Mouse (Mus musculus): ENCODE results near the gene Jdp2. TPM values are rescaled to one million over a fixed set of nuclear protein-coding genes. Genes with fewer than 3 reads are reported as not detected.

Gene Jdp2
- polyA plus RNA-seq, 1 experiment from 2014 or later, result 1.4 TPM

DNA sequence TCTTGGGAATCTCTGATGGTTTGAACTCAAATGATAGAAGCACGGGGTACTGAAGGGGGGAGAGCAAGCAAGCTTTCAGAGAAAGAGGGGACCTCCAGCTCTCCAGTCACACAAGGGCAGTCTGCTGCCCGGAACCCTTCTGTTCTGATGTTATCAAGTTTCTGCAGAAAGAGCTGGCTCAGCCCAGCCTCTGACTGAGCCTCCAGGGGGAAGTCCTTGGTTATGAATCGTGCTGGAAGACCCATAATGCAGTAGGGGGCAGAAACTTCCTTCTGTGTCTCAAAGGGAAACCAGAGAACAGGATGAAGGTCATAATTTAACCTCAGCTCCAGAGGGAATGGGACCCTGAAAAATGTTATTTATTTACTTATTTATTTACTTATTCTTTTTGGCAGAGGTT, 71.3 kb downstream of the Jdp2 start:
- Histone ChIP-seq H3K9me3 (ENCODE audit: control insufficient read depth, low read depth, low read length) (no peaks in the 10 kb centered on the region), H3K9ac (replicated peaks; ENCODE audit: low read depth, low read length) (no peak overlapping the region), H3K4me3 (ENCODE audit: low read depth, low read length) (no peak overlapping the region), H3K4me2 (replicated peaks; ENCODE audit: low read depth, low read length) (no peak overlapping the region), H3K27ac (ENCODE audit: low read length) (no peak overlapping the region), H3K27me3 (ENCODE audit: control insufficient read depth, insufficient read depth, low read length) (no peaks in the 10 kb centered on the region), H3K36me3 (ENCODE audit: control insufficient read depth, insufficient read depth, low read length) (no peaks in the 10 kb centered on the region), H3K4me1 (ENCODE audit: control insufficient read depth, insufficient read depth, low read length) (peaks cover 9% of the 10 kb centered on the region)
- WGBS, result 73% methylated on average over 3 of the region's 3 CpGs
- no peak for ATAC-seq (ENCODE audit: insufficient number of reproducible peaks, insufficient read depth, low FRiP score, low read depth)

GRCm38 (mm10) chr12:85673914-85674313, 75.1 kb downstream of the Jdp2 start:
- ATAC-seq (ENCODE audit: insufficient number of reproducible peaks, insufficient read depth, low FRiP score, low read depth), result no peak
- no peak overlapping the region for H3K27ac ChIP-seq (ENCODE audit: low read length)
- H3K4me3 ChIP-seq (ENCODE audit: low read depth, low read length), result no peak overlapping the region
- no peaks in the 10 kb centered on the region for H3K36me3 ChIP-seq (ENCODE audit: control insufficient read depth, insufficient read depth, low read length)
- no peak overlapping the region for H3K9ac ChIP-seq (replicated peaks; ENCODE audit: low read depth, low read length)
- H3K4me1 ChIP-seq (ENCODE audit: control insufficient read depth, insufficient read depth, low read length), result peaks cover 4% of the 10 kb centered on the region
- H3K27me3 ChIP-seq (ENCODE audit: control insufficient read depth, insufficient read depth, low read length), result no peaks in the 10 kb centered on the region
- H3K9me3 ChIP-seq (ENCODE audit: control insufficient read depth, low read depth, low read length), result no peaks in the 10 kb centered on the region
- WGBS, result 88% methylated on average over 8 of the region's 8 CpGs
- no peak overlapping the region for H3K4me2 ChIP-seq (replicated peaks; ENCODE audit: low read depth, low read length)

- WGBS, result 76% methylated on average over 5 of the region's 5 CpGs
- Histone ChIP-seq H3K9me3 (ENCODE audit: control insufficient read depth, low read depth, low read length) (no peaks in the 10 kb centered on the region), H3K9ac (replicated peaks; ENCODE audit: low read depth, low read length) (no peak overlapping the region), H3K4me1 (ENCODE audit: control insufficient read depth, insufficient read depth, low read length) (no peaks in the 10 kb centered on the region), H3K27ac (ENCODE audit: low read length) (no peak overlapping the region), H3K27me3 (ENCODE audit: control insufficient read depth, insufficient read depth, low read length) (no peaks in the 10 kb centered on the region), H3K36me3 (ENCODE audit: control insufficient read depth, insufficient read depth, low read length) (no peaks in the 10 kb centered on the region), H3K4me2 (replicated peaks; ENCODE audit: low read depth, low read length) (no peak overlapping the region), H3K4me3 (ENCODE audit: low read depth, low read length) (no peak overlapping the region)
- no peak for ATAC-seq (ENCODE audit: insufficient number of reproducible peaks, insufficient read depth, low FRiP score, low read depth)
These were observed 80.3 kb downstream of the Jdp2 start for GRCm38 (mm10) chr12:85679117-85679516.

- Histone ChIP-seq H3K9ac (replicated peaks; ENCODE audit: low read depth, low read length) (no peak overlapping the region), H3K4me2 (replicated peaks; ENCODE audit: low read depth, low read length) (no peak overlapping the region), H3K27me3 (ENCODE audit: control insufficient read depth, insufficient read depth, low read length) (no peaks in the 10 kb centered on the region), H3K4me3 (ENCODE audit: low read depth, low read length) (no peak overlapping the region), H3K27ac (ENCODE audit: low read length) (no peak overlapping the region), H3K4me1 (ENCODE audit: control insufficient read depth, insufficient read depth, low read length) (no peaks in the 10 kb centered on the region), H3K9me3 (ENCODE audit: control insufficient read depth, low read depth, low read length) (no peaks in the 10 kb centered on the region), H3K36me3 (ENCODE audit: control insufficient read depth, insufficient read depth, low read length) (no peaks in the 10 kb centered on the region)
- no peak for ATAC-seq (ENCODE audit: insufficient number of reproducible peaks, insufficient read depth, low FRiP score, low read depth)
- WGBS, result 68% methylated on average over 2 of the region's 2 CpGs
These were observed 81.0 kb downstream of the Jdp2 start for GRCm38 (mm10) chr12:85679808-85680207.

DNA sequence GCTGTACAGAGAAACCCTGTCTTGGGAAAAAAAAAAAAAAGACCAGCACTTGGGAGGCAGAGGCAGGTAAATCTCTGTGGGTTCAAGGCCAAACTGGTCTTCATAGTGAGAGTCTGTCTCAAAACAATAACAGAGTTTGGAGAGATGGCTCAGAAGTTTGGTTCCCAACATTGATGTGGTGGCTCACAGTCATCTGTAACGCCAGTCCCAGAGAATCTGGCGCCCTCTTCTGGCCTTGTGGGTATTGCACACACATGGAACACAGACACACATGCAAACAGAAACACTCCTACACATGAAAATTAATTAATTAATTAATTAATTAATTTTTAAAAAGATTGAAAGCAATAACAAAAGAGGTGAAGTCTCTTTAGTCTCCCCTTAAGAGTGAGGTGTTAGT, 83.5 kb downstream of the Jdp2 start:
- H3K4me1 ChIP-seq (ENCODE audit: control insufficient read depth, insufficient read depth, low read length), result no peaks in the 10 kb centered on the region
- H3K4me3 ChIP-seq (ENCODE audit: low read depth, low read length), result no peak overlapping the region
- H3K27ac ChIP-seq (ENCODE audit: low read length), result no peak overlapping the region
- no peak overlapping the region for H3K9ac ChIP-seq (replicated peaks; ENCODE audit: low read depth, low read length)
- no peaks in the 10 kb centered on the region for H3K27me3 ChIP-seq (ENCODE audit: control insufficient read depth, insufficient read depth, low read length)
- no peak overlapping the region for H3K4me2 ChIP-seq (replicated peaks; ENCODE audit: low read depth, low read length)
- H3K9me3 ChIP-seq (ENCODE audit: control insufficient read depth, low read depth, low read length), result no peaks in the 10 kb centered on the region
- no peak for ATAC-seq (ENCODE audit: insufficient number of reproducible peaks, insufficient read depth, low FRiP score, low read depth)
- 25% methylated on average over 2 of the region's 2 CpGs for WGBS
- H3K36me3 ChIP-seq (ENCODE audit: control insufficient read depth, insufficient read depth, low read length), result no peaks in the 10 kb centered on the region

DNA sequence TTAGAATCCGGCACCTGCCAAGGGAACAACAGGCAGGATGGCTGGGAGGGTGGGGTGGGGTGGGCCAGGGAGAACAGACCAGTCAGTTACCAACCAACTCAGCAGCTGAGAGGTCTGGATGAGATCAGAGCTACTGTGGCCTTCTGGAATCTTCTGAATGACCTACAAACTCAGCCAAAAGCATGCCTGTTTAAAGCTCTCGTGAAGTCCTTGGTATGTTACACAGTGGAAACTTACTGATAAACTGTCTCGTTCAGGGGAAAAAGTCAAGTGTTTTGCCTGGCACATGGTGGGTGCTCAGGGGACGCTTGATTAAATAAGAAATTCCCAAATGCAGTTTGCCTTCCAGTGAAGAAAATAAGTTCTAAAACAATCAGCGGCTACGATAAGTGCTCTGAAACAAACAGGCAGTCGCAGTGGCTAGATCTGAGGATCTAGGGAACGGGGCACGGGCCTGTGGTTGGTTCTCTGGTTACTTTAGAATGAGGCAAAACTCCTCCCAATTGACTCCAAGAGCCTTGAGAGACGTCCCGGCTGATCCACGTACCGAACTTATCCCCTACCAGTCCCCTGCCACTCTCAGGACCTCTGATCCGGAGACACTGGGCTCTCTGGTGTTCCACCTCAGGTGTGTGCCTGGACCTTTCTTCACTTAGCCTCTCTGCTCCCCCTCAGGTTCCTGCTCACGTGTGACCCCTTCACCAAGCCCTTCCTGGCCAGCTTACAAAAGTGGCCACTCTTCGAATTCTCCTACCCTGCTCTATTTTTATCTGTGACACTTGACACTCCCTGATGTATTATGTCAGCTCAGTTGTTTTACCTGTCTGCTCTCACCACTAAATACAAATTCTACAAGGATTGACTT, 85.8 kb downstream of the Jdp2 start:
- Histone ChIP-seq H3K27ac (ENCODE audit: low read length) (no peak overlapping the region), H3K27me3 (ENCODE audit: control insufficient read depth, insufficient read depth, low read length) (no peaks in the 10 kb centered on the region), H3K9me3 (ENCODE audit: control insufficient read depth, low read depth, low read length) (no peaks in the 10 kb centered on the region), H3K36me3 (ENCODE audit: control insufficient read depth, insufficient read depth, low read length) (no peaks in the 10 kb centered on the region), H3K4me3 (ENCODE audit: low read depth, low read length) (no peak overlapping the region), H3K4me2 (replicated peaks; ENCODE audit: low read depth, low read length) (no peak overlapping the region), H3K9ac (replicated peaks; ENCODE audit: low read depth, low read length) (no peak overlapping the region), H3K4me1 (ENCODE audit: control insufficient read depth, insufficient read depth, low read length) (no peaks in the 10 kb centered on the region)
- 77% methylated on average over 16 of the region's 16 CpGs for WGBS
- ATAC-seq (ENCODE audit: insufficient number of reproducible peaks, insufficient read depth, low FRiP score, low read depth), result no peak

DNA sequence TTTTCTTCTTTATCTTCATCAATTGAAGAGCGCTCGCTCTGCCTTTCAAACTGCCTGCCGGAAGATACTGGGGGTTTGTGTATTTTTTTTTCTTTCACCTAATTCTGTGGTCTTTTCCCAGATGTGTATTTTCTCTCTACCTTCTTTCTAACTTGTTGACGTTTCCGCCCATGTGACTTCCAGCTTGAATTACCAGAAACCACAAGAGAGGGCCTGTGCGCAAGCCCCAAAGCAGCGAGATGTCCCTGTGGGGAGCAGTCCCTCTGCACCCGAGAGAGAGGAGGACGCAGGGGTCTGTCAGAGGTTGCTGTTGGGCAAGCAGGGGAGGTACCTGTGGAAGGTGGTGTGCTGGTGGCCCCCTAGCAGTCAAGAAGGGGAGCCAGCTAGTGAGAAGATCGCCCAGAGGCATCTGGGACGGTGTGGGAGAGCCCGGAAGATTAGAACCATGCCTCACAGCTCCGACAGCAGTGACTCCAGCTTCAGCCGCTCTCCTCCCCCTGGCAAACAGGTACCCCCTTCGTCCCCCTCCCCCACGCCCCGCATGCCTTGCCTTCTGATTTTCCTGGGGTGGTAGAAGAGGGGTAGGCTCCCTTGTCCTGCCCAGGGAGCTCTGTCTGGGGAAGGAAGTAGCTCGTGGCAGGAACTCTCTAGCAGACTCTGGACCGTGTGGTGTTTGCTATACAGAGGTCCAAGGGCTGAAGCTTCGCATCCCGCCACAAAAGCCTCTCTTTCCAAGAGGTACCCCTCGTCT, 87.8 kb downstream of the Jdp2 start, which contains the start of gene Batf:
Batf (plus strand) TSS at position 204 of the 751 bp plus-strand sequence.
- Histone ChIP-seq H3K4me3 (ENCODE audit: low read depth, low read length) (peak within 1 kb of the TSS; percentile 13; the same call in 1 of the 2 replicates), H3K4me1 (ENCODE audit: control insufficient read depth, insufficient read depth, low read length) (no peaks in the 10 kb centered on the region), H3K27me3 (ENCODE audit: control insufficient read depth, insufficient read depth, low read length) (no peaks in the 10 kb centered on the region), H3K27ac (ENCODE audit: low read length) (no peak within 1 kb of the TSS), H3K4me2 (replicated peaks; ENCODE audit: low read depth, low read length) (peak within 1 kb of the TSS; percentile 33), H3K9me3 (ENCODE audit: control insufficient read depth, low read depth, low read length) (no peaks in the 10 kb centered on the region), H3K36me3 (ENCODE audit: control insufficient read depth, insufficient read depth, low read length) (no peaks in the 10 kb centered on the region), H3K9ac (replicated peaks; ENCODE audit: low read depth, low read length) (no peak within 1 kb of the TSS)
- no peak for ATAC-seq (ENCODE audit: insufficient number of reproducible peaks, insufficient read depth, low FRiP score, low read depth)
- 31% methylated on average over 22 of the region's 22 CpGs for WGBS

- Histone ChIP-seq H3K27ac (ENCODE audit: low read length) (no peak overlapping the region), H3K4me2 (replicated peaks; ENCODE audit: low read depth, low read length) (peak overlapping the region; percentile 33; the same call in 1 of the 2 replicates), H3K36me3 (ENCODE audit: control insufficient read depth, insufficient read depth, low read length) (no peaks in the 10 kb centered on the region), H3K4me3 (ENCODE audit: low read depth, low read length) (peak overlapping the region; percentile 13; the same call in 1 of the 2 replicates), H3K9ac (replicated peaks; ENCODE audit: low read depth, low read length) (no peak overlapping the region), H3K4me1 (ENCODE audit: control insufficient read depth, insufficient read depth, low read length) (no peaks in the 10 kb centered on the region), H3K9me3 (ENCODE audit: control insufficient read depth, low read depth, low read length) (no peaks in the 10 kb centered on the region), H3K27me3 (ENCODE audit: control insufficient read depth, insufficient read depth, low read length) (no peaks in the 10 kb centered on the region)
- 68% methylated on average over 7 of the region's 7 CpGs for WGBS
- no peak for ATAC-seq (ENCODE audit: insufficient number of reproducible peaks, insufficient read depth, low FRiP score, low read depth)
These were observed 88.3 kb downstream of the Jdp2 start for GRCm38 (mm10) chr12:85687217-85687533.

Measured in stomach, embryonic 14.5 days (tissue).